Mouse (Mus musculus): Measurements from ENCODE around the gene Arpc4. TPM values are rescaled to one million over a fixed set of nuclear protein-coding genes. Genes with fewer than 3 reads are reported as not detected.
A peak's percentile ranks its signal among the peaks of the same experiment; 100 is the strongest.

The Arpc4 gene
- polyA plus RNA-seq, 1 experiment from 2014 or later = 262 TPM

GRCm38 (mm10) chr6:113386025-113386424 lies 8.1 kb downstream of the Arpc4 start:
- DNase-seq = no peak
- H3K9ac ChIP-seq = no peak overlapping the region
- H3K27ac ChIP-seq = 0 out of 2 replicates have a peak overlapping the region, but pooled peaks have one; percentile 5
- ATAC-seq (ENCODE audit: low read depth) = no peak
- H3K4me1 ChIP-seq (replicated peaks) = 0 out of 2 replicates have a peak, but pooled peaks cover 3% of the 10 kb centered on the region
- H3K4me3 ChIP-seq (replicated peaks) = no peak overlapping the region
- WGBS (ENCODE audit: insufficient replicate concordance) = 73% methylated on average over 3 of the region's 3 CpGs
- peaks cover 99% of the 10 kb centered on the region for H3K36me3 ChIP-seq
- peaks cover 6% of the 10 kb centered on the region; the same call in 1 of the 2 replicates for H3K27me3 ChIP-seq
- H3K4me2 ChIP-seq = no peak overlapping the region
- no peaks in the 10 kb centered on the region for H3K9me3 ChIP-seq (replicated peaks)

GRCm38 (mm10) chr6:113388960-113389359 lies 11.0 kb downstream of the Arpc4 start, which contains the start of gene Ttll3:
Gene Ttll3 (plus strand): TSS chr6:113389260.
- H3K27me3 ChIP-seq = peaks cover 21% of the 10 kb centered on the region
- no peaks in the 10 kb centered on the region for H3K9me3 ChIP-seq (replicated peaks)
- H3K4me3 ChIP-seq (replicated peaks) = no peak within 1 kb of the TSS
- DNase-seq (no peak), ATAC-seq (ENCODE audit: low read depth) (no peak)
- WGBS (ENCODE audit: insufficient replicate concordance) = 76% methylated on average over 8 of the region's 8 CpGs
- H3K9ac ChIP-seq = no peak within 1 kb of the TSS
- no peak within 1 kb of the TSS for H3K4me2 ChIP-seq
- H3K36me3 ChIP-seq = peaks cover 72% of the 10 kb centered on the region
- peaks cover 6% of the 10 kb centered on the region for H3K4me1 ChIP-seq (replicated peaks)
- H3K27ac ChIP-seq = no peak within 1 kb of the TSS

- H3K9ac ChIP-seq = no peak overlapping the region
- H3K27ac ChIP-seq = no peak overlapping the region
- H3K36me3 ChIP-seq = peaks cover 59% of the 10 kb centered on the region
- no peak overlapping the region for H3K4me2 ChIP-seq
- H3K9me3 ChIP-seq (replicated peaks) = no peaks in the 10 kb centered on the region
- peaks cover 21% of the 10 kb centered on the region for H3K27me3 ChIP-seq
- DNase-seq (no peak), ATAC-seq (ENCODE audit: low read depth) (no peak)
- 83% methylated on average over 3 of the region's 3 CpGs for WGBS (ENCODE audit: insufficient replicate concordance)
- peaks cover 6% of the 10 kb centered on the region for H3K4me1 ChIP-seq (replicated peaks)
- H3K4me3 ChIP-seq (replicated peaks) = no peak overlapping the region
Measured at GRCm38 (mm10) chr6:113390715-113391114, 12.8 kb downstream of the Arpc4 start.

- DNase-seq = no peak
- Histone ChIP-seq H3K4me2 (peak overlapping the region; percentile 63), H3K4me1 (replicated peaks) (peaks cover 6% of the 10 kb centered on the region), H3K27me3 (peaks cover 21% of the 10 kb centered on the region), H3K9ac (no peak overlapping the region), H3K4me3 (replicated peaks) (peak overlapping the region; percentile 42), H3K36me3 (peaks cover 47% of the 10 kb centered on the region), H3K27ac (no peak overlapping the region), H3K9me3 (replicated peaks) (no peaks in the 10 kb centered on the region)
- WGBS (ENCODE audit: insufficient replicate concordance) = 19% methylated on average over 10 of the region's 10 CpGs
- ATAC-seq (ENCODE audit: low read depth) = peak; percentile 6
Measured at GRCm38 (mm10) chr6:113392015-113392386, 14.1 kb downstream of the Arpc4 start.

GRCm38 (mm10) chr6:113392387-113393071 lies 14.6 kb downstream of the Arpc4 start:
- Histone ChIP-seq H3K27ac (no peak overlapping the region), H3K9ac (no peak overlapping the region), H3K4me2 (peak overlapping the region; percentile 63), H3K9me3 (replicated peaks) (no peaks in the 10 kb centered on the region), H3K4me1 (replicated peaks) (peaks cover 6% of the 10 kb centered on the region), H3K27me3 (peaks cover 21% of the 10 kb centered on the region), H3K36me3 (peaks cover 41% of the 10 kb centered on the region), H3K4me3 (replicated peaks) (peak overlapping the region; percentile 42)
- WGBS (ENCODE audit: insufficient replicate concordance) = 6% methylated on average over 51 of the region's 51 CpGs
- DNase-seq (no peak), ATAC-seq (ENCODE audit: low read depth) (peak; percentile 63)

GRCm38 (mm10) chr6:113393951-113394350 lies 16.0 kb downstream of the Arpc4 start:
- Histone ChIP-seq H3K4me1 (replicated peaks) (peaks cover 6% of the 10 kb centered on the region), H3K27me3 (peaks cover 21% of the 10 kb centered on the region), H3K4me3 (replicated peaks) (no peak overlapping the region), H3K4me2 (no peak overlapping the region), H3K9me3 (replicated peaks) (no peaks in the 10 kb centered on the region), H3K9ac (no peak overlapping the region), H3K36me3 (peaks cover 27% of the 10 kb centered on the region), H3K27ac (no peak overlapping the region)
- DNase-seq (no peak), ATAC-seq (ENCODE audit: low read depth) (no peak)
- WGBS (ENCODE audit: insufficient replicate concordance) = 75% methylated on average over 6 of the region's 6 CpGs

GRCm38 (mm10) chr6:113394811-113395210 lies 16.9 kb downstream of the Arpc4 start:
- Histone ChIP-seq H3K27me3 (peaks cover 21% of the 10 kb centered on the region), H3K9ac (no peak overlapping the region), H3K27ac (no peak overlapping the region), H3K36me3 (peaks cover 18% of the 10 kb centered on the region), H3K4me3 (replicated peaks) (no peak overlapping the region), H3K4me2 (no peak overlapping the region), H3K4me1 (replicated peaks) (peaks cover 6% of the 10 kb centered on the region), H3K9me3 (replicated peaks) (no peaks in the 10 kb centered on the region)
- no peak for DNase-seq
- no peak for ATAC-seq (ENCODE audit: low read depth)
- WGBS (ENCODE audit: insufficient replicate concordance) = 83% methylated on average over 11 of the region's 11 CpGs

GRCm38 (mm10) chr6:113395501-113395900 lies 17.6 kb downstream of the Arpc4 start:
- ATAC-seq (ENCODE audit: low read depth) (no peak), DNase-seq (no peak)
- no peak overlapping the region for H3K27ac ChIP-seq
- peaks cover 21% of the 10 kb centered on the region for H3K27me3 ChIP-seq
- no peak overlapping the region for H3K4me3 ChIP-seq (replicated peaks)
- no peaks in the 10 kb centered on the region for H3K9me3 ChIP-seq (replicated peaks)
- WGBS (ENCODE audit: insufficient replicate concordance) = 87% methylated on average over 6 of the region's 6 CpGs
- H3K4me2 ChIP-seq = no peak overlapping the region
- peaks cover 12% of the 10 kb centered on the region for H3K36me3 ChIP-seq
- peaks cover 6% of the 10 kb centered on the region for H3K4me1 ChIP-seq (replicated peaks)
- H3K9ac ChIP-seq = no peak overlapping the region

- DNase-seq = no peak
- H3K4me2 ChIP-seq = no peak overlapping the region
- H3K27me3 ChIP-seq = peaks cover 12% of the 10 kb centered on the region
- no peak overlapping the region for H3K9ac ChIP-seq
- H3K4me1 ChIP-seq (replicated peaks) = peaks cover 6% of the 10 kb centered on the region
- no peak overlapping the region for H3K27ac ChIP-seq
- peaks cover 4% of the 10 kb centered on the region for H3K36me3 ChIP-seq
- no peaks in the 10 kb centered on the region for H3K9me3 ChIP-seq (replicated peaks)
- H3K4me3 ChIP-seq (replicated peaks) = no peak overlapping the region
- ATAC-seq (ENCODE audit: low read depth) = no peak
- 73% methylated on average over 10 of the region's 10 CpGs for WGBS (ENCODE audit: insufficient replicate concordance)
Measured at GRCm38 (mm10) chr6:113396270-113397030, 18.5 kb downstream of the Arpc4 start.

GRCm38 (mm10) chr6:113402094-113402493 lies 24.2 kb downstream of the Arpc4 start:
- ATAC-seq (ENCODE audit: low read depth) = no peak
- H3K36me3 ChIP-seq = peaks cover 3% of the 10 kb centered on the region; the same call in 1 of the 2 replicates
- H3K27ac ChIP-seq = no peak overlapping the region
- 81% methylated on average over 13 of the region's 13 CpGs for WGBS (ENCODE audit: insufficient replicate concordance)
- DNase-seq = no peak
- no peak overlapping the region for H3K4me2 ChIP-seq
- H3K4me3 ChIP-seq (replicated peaks) = no peak overlapping the region
- no peaks in the 10 kb centered on the region for H3K9me3 ChIP-seq (replicated peaks)
- no peak overlapping the region for H3K9ac ChIP-seq
- no peaks in the 10 kb centered on the region for H3K4me1 ChIP-seq (replicated peaks)
- no peaks in the 10 kb centered on the region for H3K27me3 ChIP-seq

GRCm38 (mm10) chr6:113404649-113405448 lies 26.9 kb downstream of the Arpc4 start:
- 74% methylated on average over 12 of the region's 12 CpGs for WGBS (ENCODE audit: insufficient replicate concordance)
- Histone ChIP-seq H3K36me3 (0 out of 2 replicates have a peak, but pooled peaks cover 3% of the 10 kb centered on the region), H3K4me1 (replicated peaks) (no peaks in the 10 kb centered on the region), H3K27ac (no peak overlapping the region), H3K27me3 (no peaks in the 10 kb centered on the region), H3K4me2 (no peak overlapping the region), H3K9ac (0 out of 2 replicates have a peak overlapping the region, but pooled peaks have one; percentile 4), H3K4me3 (replicated peaks) (no peak overlapping the region), H3K9me3 (replicated peaks) (no peaks in the 10 kb centered on the region)
- peak; percentile 34; the same call in 1 of the 2 replicates for ATAC-seq (ENCODE audit: low read depth)
- no peak for DNase-seq

Data from liver, embryonic 13.5 days (tissue).